Mouse (Mus musculus) limb, embryonic 14.5 days (tissue): ENCODE results near the gene Mab21l1. TPM values are rescaled to one million over a fixed set of nuclear protein-coding genes. Genes with fewer than 3 reads are reported as not detected.
A peak's percentile ranks its signal among the peaks of the same experiment; 100 is the strongest.

Experiments
- ATAC-seq: fragments of 200-750 bp; cut with Nextera tagmentation; 2 replicates; pipeline ENCODE4 v1.8.0; 2017; ENCODE audit warnings: low read depth, moderate number of reproducible peaks, moderate TSS enrichment; ENCODE audit not compliant: low FRiP score
- DNase-seq: peaks from one replicate; pipeline ENCODE4 v3.0.0-alpha.2; 2015; ENCODE audit warnings: low spot score
- H3K27ac ChIP-seq: fragments of 300-500 bp; sonication (generic); replicated peaks from 2 replicates; pipeline ENCODE4 v1.5.1; 2014; ENCODE audit warnings: low read depth, mild to moderate bottlenecking, low read length, moderate library complexity, mixed read lengths
- H3K27me3 ChIP-seq: fragments of 300-500 bp; sonication (generic); 2 replicates; pipeline ENCODE4 v1.6.1; 2014; ENCODE audit warnings: low read length, mixed read lengths; ENCODE audit not compliant: control insufficient read depth, insufficient read depth
- H3K36me3 ChIP-seq: fragments of 300-500 bp; sonication (generic); 2 replicates; pipeline ENCODE4 v1.6.1; 2014; ENCODE audit warnings: mild to moderate bottlenecking, low read length, moderate library complexity, mixed read lengths; ENCODE audit not compliant: control insufficient read depth, insufficient read depth
- H3K4me1 ChIP-seq: fragments of 300-500 bp; sonication (generic); 2 replicates; pipeline ENCODE4 v1.6.1; 2014; ENCODE audit warnings: antibody characterized with exemption, low read length, mixed read lengths; ENCODE audit not compliant: control insufficient read depth, insufficient read depth
- H3K4me2 ChIP-seq: fragments of 300-500 bp; sonication (generic); replicated peaks from 2 replicates; pipeline ENCODE4 v1.6.1; 2014; ENCODE audit warnings: low read depth, mild to moderate bottlenecking, low read length, moderate library complexity; ENCODE audit not compliant: severe bottlenecking
- H3K4me3 ChIP-seq: fragments of 300-500 bp; sonication (generic); replicated peaks from 2 replicates; pipeline ENCODE4 v1.5.1; 2014; ENCODE audit warnings: low read length
- H3K9ac ChIP-seq: fragments of 300-500 bp; sonication (generic); 2 replicates; pipeline ENCODE4 v1.6.1; 2014; ENCODE audit warnings: mild to moderate bottlenecking, low read depth, low read length, moderate library complexity; ENCODE audit not compliant: severe bottlenecking
- H3K9me3 ChIP-seq: fragments of 300-500 bp; sonication (generic); 2 replicates; pipeline ENCODE4 v1.6.1; 2016; ENCODE audit warnings: low read length; ENCODE audit not compliant: control insufficient read depth
- POLR2A ChIP-seq: fragments of 200-500 bp; IDR thresholded peaks from 2 replicates; pipeline ENCODE4 v1.8.0; 2012; ENCODE audit warnings: inconsistent platforms, mild to moderate bottlenecking, moderate library complexity, borderline replicate concordance; ENCODE audit not compliant: insufficient read depth, insufficient read length; ENCODE audit errors: extremely low read depth
- WGBS: fragments of 180-500 bp; shearing (Covaris S2); extraction: QIAGEN DNeasy Blood & Tissue Kit; methylation state at CpG from one replicate; pipeline ENCODE4 v1.1.7; 2014; 5-methylcytosine and 5-hydroxymethylcytosine counted together
- polyA plus RNA-seq, 2 experiments: library from polyadenylated mRNA; depleted of rRNA in 1 of 2; stranded (reverse) in 1 of 2; unstranded in 1 of 2; fragments of >200 nt; fragmentation: Nextera tagmentation in 1 of 2; extraction: Ambion mirVana in 1 of 2; gene quantifications; 2 replicates each; pipeline versions ENCODE4 v1.2.1 to v1.2.3; 2012 to 2014

Gene Mab21l1
- polyA plus RNA-seq, 2 experiments, result 18.7 to 18.9 TPM

GRCm38 (mm10) chr3:55816096-55816495 lies 33.8 kb downstream of the Mab21l1 start:
- no peak overlapping the region for H3K4me3 ChIP-seq
- H3K4me2 ChIP-seq, result no peak overlapping the region
- DNase-seq (peak; percentile 50), ATAC-seq (no peak)
- peaks cover 11% of the 10 kb centered on the region for H3K4me1 ChIP-seq
- TF ChIP-seq POLR2A, result no peak
- H3K9ac ChIP-seq, result no peak overlapping the region
- no peaks in the 10 kb centered on the region for H3K9me3 ChIP-seq
- H3K36me3 ChIP-seq, result no peaks in the 10 kb centered on the region
- no peaks in the 10 kb centered on the region for H3K27me3 ChIP-seq
- H3K27ac ChIP-seq, result no peak overlapping the region
- 32% methylated on average over 5 of the region's 5 CpGs for WGBS

DNA sequence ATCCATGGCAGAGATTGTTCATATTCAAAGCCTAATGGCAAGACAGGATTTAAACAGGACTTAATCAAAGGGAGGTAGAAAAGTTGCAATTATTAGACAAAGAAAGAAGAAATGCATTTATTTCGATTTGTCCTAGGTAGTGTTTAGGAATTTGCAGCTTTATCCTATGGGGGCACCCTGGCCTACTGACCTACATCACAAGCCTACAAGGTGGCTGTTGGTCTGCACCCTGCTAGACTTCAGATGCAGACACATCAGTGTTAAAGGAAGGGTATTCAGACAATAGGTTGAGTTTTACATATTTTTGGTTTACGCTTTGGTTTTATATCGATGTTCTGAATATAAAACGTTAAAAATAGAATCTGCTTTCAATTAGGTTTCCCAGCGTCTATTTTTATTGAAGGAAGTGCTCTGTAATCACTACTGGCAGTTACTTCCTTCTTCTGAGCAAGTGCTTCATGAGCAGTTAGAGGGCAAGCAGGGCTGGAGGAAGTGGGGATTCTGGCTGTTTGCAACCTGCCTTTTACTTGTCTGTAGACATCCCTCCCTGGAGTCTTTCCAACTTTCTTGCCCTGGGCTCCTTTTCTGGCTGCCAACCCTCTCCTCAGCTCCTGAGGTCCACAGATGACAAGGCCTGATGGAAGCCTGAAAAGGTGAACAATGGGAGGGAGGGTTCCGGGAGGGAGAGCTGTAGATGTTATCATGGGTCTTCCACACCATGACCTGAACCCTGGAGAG lies 34.5 kb downstream of the Mab21l1 start:
- TF ChIP-seq POLR2A, result no peak
- WGBS, result 36% methylated on average over 6 of the region's 6 CpGs
- Histone ChIP-seq H3K36me3 (no peaks in the 10 kb centered on the region), H3K27me3 (no peaks in the 10 kb centered on the region), H3K9me3 (no peaks in the 10 kb centered on the region), H3K9ac (no peak overlapping the region), H3K27ac (no peak overlapping the region), H3K4me2 (no peak overlapping the region), H3K4me3 (no peak overlapping the region), H3K4me1 (peaks cover 11% of the 10 kb centered on the region)
- ATAC-seq, result 0 out of 2 replicates have a peak, but pooled peaks have one; percentile 44
- DNase-seq, result peak; percentile 30

DNA sequence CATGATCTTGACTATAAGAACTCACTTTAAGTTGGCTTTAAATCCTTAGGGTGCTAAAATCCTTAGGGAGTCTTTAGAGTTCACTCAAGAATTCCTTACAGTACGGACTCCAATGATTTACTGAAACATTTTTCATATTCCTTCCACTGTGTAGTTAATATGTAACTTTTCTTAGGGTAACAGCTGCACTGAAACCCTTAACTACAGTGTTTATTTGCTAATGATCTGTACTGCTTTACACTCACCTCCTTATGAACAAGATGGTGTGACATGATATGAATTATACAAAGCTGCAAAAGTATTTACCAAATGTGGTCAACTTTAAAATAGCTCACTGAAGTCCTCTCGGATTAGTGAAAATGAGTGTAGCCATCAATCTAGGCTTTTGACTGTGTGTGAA lies 35.8 kb downstream of the Mab21l1 start:
- Histone ChIP-seq H3K4me2 (no peak overlapping the region), H3K4me3 (no peak overlapping the region), H3K27me3 (no peaks in the 10 kb centered on the region), H3K36me3 (no peaks in the 10 kb centered on the region), H3K4me1 (peaks cover 11% of the 10 kb centered on the region), H3K9ac (no peak overlapping the region), H3K27ac (no peak overlapping the region), H3K9me3 (no peaks in the 10 kb centered on the region)
- 72% methylated on average over 2 of the region's 2 CpGs for WGBS
- no peak for TF ChIP-seq POLR2A
- DNase-seq (no peak), ATAC-seq (no peak)

DNA sequence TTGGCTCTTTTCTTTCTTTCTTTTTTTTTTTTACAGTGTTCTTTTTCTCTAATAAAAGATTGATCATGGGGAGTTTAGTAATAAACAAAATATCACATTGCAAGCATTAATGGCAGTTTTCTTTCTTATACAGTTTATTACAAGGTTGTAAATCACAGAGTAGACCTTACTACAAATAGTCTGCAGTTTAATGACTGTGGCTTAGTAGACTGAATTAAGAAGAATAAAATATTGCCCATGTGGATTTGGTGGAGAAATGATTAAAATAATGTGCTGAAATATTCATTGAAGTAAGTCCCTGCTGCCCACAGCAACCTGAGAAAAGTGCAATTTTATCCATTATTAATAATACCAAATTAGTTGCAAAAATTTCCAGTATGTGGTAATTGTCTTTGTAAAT lies 37.3 kb downstream of the Mab21l1 start:
- H3K9me3 ChIP-seq, result no peaks in the 10 kb centered on the region
- no peaks in the 10 kb centered on the region for H3K36me3 ChIP-seq
- no peak for TF ChIP-seq POLR2A
- no peak overlapping the region for H3K9ac ChIP-seq
- H3K27ac ChIP-seq, result no peak overlapping the region
- H3K4me2 ChIP-seq, result no peak overlapping the region
- DNase-seq (no peak), ATAC-seq (no peak)
- no peak overlapping the region for H3K4me3 ChIP-seq
- H3K27me3 ChIP-seq, result no peaks in the 10 kb centered on the region
- H3K4me1 ChIP-seq, result peaks cover 11% of the 10 kb centered on the region

GRCm38 (mm10) chr3:55824864-55825263 lies 42.6 kb downstream of the Mab21l1 start:
- Histone ChIP-seq H3K9ac (no peak overlapping the region), H3K27me3 (no peaks in the 10 kb centered on the region), H3K36me3 (no peaks in the 10 kb centered on the region), H3K9me3 (no peaks in the 10 kb centered on the region), H3K4me3 (no peak overlapping the region), H3K4me2 (no peak overlapping the region), H3K4me1 (no peaks in the 10 kb centered on the region), H3K27ac (no peak overlapping the region)
- no peak for TF ChIP-seq POLR2A
- peak; percentile 38 for DNase-seq
- 0 out of 2 replicates have a peak, but pooled peaks have one; percentile 47 for ATAC-seq
- WGBS, result 25% methylated on average over 3 of the region's 3 CpGs
